Mouse (Mus musculus): Measurements from ENCODE around the gene Taf9b. TPM values are rescaled to one million over a fixed set of nuclear protein-coding genes. Genes with fewer than 3 reads are reported as not detected.
A peak's percentile ranks its signal among the peaks of the same experiment; 100 is the strongest.

Taf9b gene
- polyA plus RNA-seq, 2 experiments, result 3.3 to 8.1 TPM

DNA sequence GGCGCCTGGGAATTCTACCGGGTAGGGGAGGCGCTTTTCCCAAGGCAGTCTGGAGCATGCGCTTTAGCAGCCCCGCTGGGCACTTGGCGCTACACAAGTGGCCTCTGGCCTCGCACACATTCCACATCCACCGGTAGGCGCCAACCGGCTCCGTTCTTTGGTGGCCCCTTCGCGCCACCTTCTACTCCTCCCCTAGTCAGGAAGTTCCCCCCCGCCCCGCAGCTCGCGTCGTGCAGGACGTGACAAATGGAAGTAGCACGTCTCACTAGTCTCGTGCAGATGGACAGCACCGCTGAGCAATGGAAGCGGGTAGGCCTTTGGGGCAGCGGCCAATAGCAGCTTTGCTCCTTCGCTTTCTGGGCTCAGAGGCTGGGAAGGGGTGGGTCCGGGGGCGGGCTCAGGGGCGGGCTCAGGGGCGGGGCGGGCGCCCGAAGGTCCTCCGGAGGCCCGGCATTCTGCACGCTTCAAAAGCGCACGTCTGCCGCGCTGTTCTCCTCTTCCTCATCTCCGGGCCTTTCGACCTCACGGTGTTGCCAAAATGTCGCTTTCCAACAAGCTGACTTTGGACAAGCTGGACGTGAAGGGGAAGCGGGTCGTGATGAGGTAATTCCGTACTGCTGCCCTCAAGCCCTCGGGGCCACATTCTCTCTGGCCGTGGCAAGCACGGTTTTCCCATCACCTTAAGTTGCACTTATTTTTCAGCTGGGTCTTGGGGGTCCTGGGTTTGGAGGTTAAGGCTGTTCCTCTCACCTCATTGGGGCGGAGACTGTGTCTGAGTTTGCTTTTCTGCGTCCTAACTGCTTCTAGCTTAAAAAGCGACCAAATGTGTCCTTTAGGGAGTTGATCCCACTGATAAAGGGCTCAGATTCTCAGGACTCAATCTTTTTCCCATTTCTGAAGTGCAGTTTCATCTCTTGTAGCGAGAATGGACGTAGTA is 34.0 kb downstream of the Taf9b start, which contains the start of gene Pgk1:
TSS of gene Pgk1 (plus strand) at position 388 of the 937 bp plus-strand sequence.
- peak within 1 kb of the TSS; percentile 65 for H3K9ac ChIP-seq (replicated peaks)
- H3K4me3 ChIP-seq (ENCODE audit: insufficient read depth in 1 of 2, low read depth in 2 of 2, low read length in 2 of 2), result peak within 1 kb of the TSS; percentile 60 to 65
- no peaks in the 10 kb centered on the region for H3K9me3 ChIP-seq (ENCODE audit: control insufficient read depth, low read length)
- TF ChIP-seq CTCF (IDR thresholded peaks at IDR 0.05; ENCODE audit: low read depth) (peak; percentile 45; the same call in 1 of the 2 replicates), EP300 (IDR thresholded peaks at IDR 0.05; ENCODE audit: low read depth) (peak; percentile 31; the same call in 1 of the 2 replicates)
- H3K4me1 ChIP-seq (replicated peaks; ENCODE audit: control insufficient read depth in 2 of 2, insufficient read depth in 2 of 2, low read length in 1 of 2), result peaks cover 0 to 16% of the 10 kb centered on the region in 2 experiments; a peak in 2 of 4 replicates
- peak within 1 kb of the TSS; percentile 78 for H3K4me2 ChIP-seq (ENCODE audit: low read depth)
- H3K36me3 ChIP-seq (replicated peaks; ENCODE audit: control insufficient read depth, insufficient read depth, low read depth), result no peaks in the 10 kb centered on the region
- ATAC-seq (ENCODE audit: insufficient read depth) (peak; percentile 98), DNase-seq (ENCODE audit: low read depth in 3 of 3, low spot score in 3 of 3) (peak; percentile 89 to 91 (median 91))
- peak within 1 kb of the TSS; percentile 49 for H3K27ac ChIP-seq
- WGBS (ENCODE audit: insufficient replicate concordance), result 10% methylated on average over 36 of the region's 55 CpGs
- no peaks in the 10 kb centered on the region for H3K27me3 ChIP-seq (ENCODE audit: control insufficient read depth, insufficient read depth, low read length)

- 54% methylated on average over 5 of the region's 5 CpGs for WGBS (ENCODE audit: insufficient replicate concordance)
- Histone ChIP-seq H3K36me3 (replicated peaks; ENCODE audit: control insufficient read depth, insufficient read depth, low read depth) (no peaks in the 10 kb centered on the region), H3K4me1 (replicated peaks; ENCODE audit: control insufficient read depth in 2 of 2, insufficient read depth in 2 of 2, low read length in 1 of 2) (peaks cover 0 to 16% of the 10 kb centered on the region in 2 experiments; a peak in 2 of 4 replicates), H3K9ac (replicated peaks) (no peak overlapping the region), H3K4me3 (ENCODE audit: insufficient read depth in 1 of 2, low read depth in 2 of 2, low read length in 2 of 2) (no peak overlapping the region), H3K4me2 (ENCODE audit: low read depth) (peak overlapping the region; percentile 73; the same call in 1 of the 2 replicates), H3K27ac (no peak overlapping the region), H3K9me3 (ENCODE audit: control insufficient read depth, low read length) (no peaks in the 10 kb centered on the region), H3K27me3 (ENCODE audit: control insufficient read depth, insufficient read depth, low read length) (no peaks in the 10 kb centered on the region)
- DNase-seq (ENCODE audit: low read depth in 3 of 3, low spot score in 3 of 3) (no peak), ATAC-seq (ENCODE audit: insufficient read depth) (no peak)
- TF ChIP-seq EP300 (IDR thresholded peaks at IDR 0.05; ENCODE audit: low read depth) (no peak), CTCF (IDR thresholded peaks at IDR 0.05; ENCODE audit: low read depth) (no peak)
Measured at GRCm38 (mm10) chrX:106185706-106186105, 35.3 kb downstream of the Taf9b start.

DNA sequence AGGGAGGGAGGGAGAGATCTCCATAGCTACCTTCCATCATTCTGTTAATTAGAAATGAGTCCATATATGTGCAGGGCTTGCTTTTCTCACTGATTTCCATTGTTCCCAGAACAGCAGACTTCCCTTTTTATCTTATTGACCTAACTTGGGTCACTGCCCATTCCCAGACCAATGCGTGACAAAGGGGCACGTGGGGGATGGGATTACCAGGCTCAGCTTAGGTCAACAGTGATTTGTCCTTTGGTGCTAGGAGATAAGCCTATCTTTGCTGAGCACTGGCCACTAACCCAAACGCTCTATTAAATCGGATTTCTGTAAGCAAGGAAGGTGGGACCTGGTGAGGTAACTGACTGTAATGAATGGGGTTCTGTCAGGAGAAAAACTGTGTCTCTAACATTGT is 36.7 kb downstream of the Taf9b start:
- H3K4me3 ChIP-seq (ENCODE audit: insufficient read depth in 1 of 2, low read depth in 2 of 2, low read length in 2 of 2), result no peak overlapping the region
- no peaks in the 10 kb centered on the region for H3K36me3 ChIP-seq (replicated peaks; ENCODE audit: control insufficient read depth, insufficient read depth, low read depth)
- H3K9ac ChIP-seq (replicated peaks), result no peak overlapping the region
- H3K9me3 ChIP-seq (ENCODE audit: control insufficient read depth, low read length), result no peaks in the 10 kb centered on the region
- TF ChIP-seq CTCF (IDR thresholded peaks at IDR 0.05; ENCODE audit: low read depth) (no peak), EP300 (IDR thresholded peaks at IDR 0.05; ENCODE audit: low read depth) (no peak)
- WGBS (ENCODE audit: insufficient replicate concordance), result 22% methylated on average over 4 of the region's 4 CpGs
- no peak for ATAC-seq (ENCODE audit: insufficient read depth)
- H3K4me1 ChIP-seq (replicated peaks; ENCODE audit: control insufficient read depth in 2 of 2, insufficient read depth in 2 of 2, low read length in 1 of 2), result peaks cover 0 to 11% of the 10 kb centered on the region in 2 experiments; a peak in 2 of 4 replicates
- no peak overlapping the region for H3K4me2 ChIP-seq (ENCODE audit: low read depth)
- no peak for DNase-seq (ENCODE audit: low read depth in 3 of 3, low spot score in 3 of 3)
- no peaks in the 10 kb centered on the region; the same call in 1 of the 2 replicates for H3K27me3 ChIP-seq (ENCODE audit: control insufficient read depth, insufficient read depth, low read length)
- no peak overlapping the region for H3K27ac ChIP-seq

- Histone ChIP-seq H3K27me3 (ENCODE audit: control insufficient read depth, insufficient read depth, low read length) (no peaks in the 10 kb centered on the region; the same call in 1 of the 2 replicates), H3K4me1 (replicated peaks; ENCODE audit: control insufficient read depth in 2 of 2, insufficient read depth in 2 of 2, low read length in 1 of 2) (no peaks in the 10 kb centered on the region), H3K9me3 (ENCODE audit: control insufficient read depth, low read length) (no peaks in the 10 kb centered on the region), H3K4me3 (ENCODE audit: insufficient read depth in 1 of 2, low read depth in 2 of 2, low read length in 2 of 2) (no peak overlapping the region), H3K4me2 (ENCODE audit: low read depth) (no peak overlapping the region), H3K36me3 (replicated peaks; ENCODE audit: control insufficient read depth, insufficient read depth, low read depth) (no peaks in the 10 kb centered on the region), H3K27ac (no peak overlapping the region), H3K9ac (replicated peaks) (no peak overlapping the region)
- ATAC-seq (ENCODE audit: insufficient read depth) (no peak), DNase-seq (ENCODE audit: low read depth in 3 of 3, low spot score in 3 of 3) (no peak)
- TF ChIP-seq EP300 (IDR thresholded peaks at IDR 0.05; ENCODE audit: low read depth) (no peak), CTCF (IDR thresholded peaks at IDR 0.05; ENCODE audit: low read depth) (no peak)
- WGBS (ENCODE audit: insufficient replicate concordance), result 62% methylated on average over 9 of the region's 9 CpGs
Measured at GRCm38 (mm10) chrX:106176331-106176730, 44.6 kb downstream of the Taf9b start.

DNA sequence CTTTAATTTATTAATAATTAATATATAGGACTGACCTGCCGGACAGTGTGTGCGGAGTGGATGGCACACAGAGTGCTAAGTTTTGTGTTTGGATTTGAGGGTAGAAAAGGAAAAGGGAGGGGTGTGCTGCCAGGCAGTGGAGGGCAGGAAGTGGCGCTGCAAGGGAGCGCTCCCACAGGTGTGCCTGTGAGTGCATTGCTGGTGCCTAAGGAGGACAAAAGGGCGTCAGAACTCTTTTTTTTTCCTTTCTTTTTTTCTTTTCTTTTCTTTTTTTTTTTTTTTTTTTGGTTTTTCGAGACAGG is 49.2 kb downstream of the Taf9b start:
- ATAC-seq (ENCODE audit: insufficient read depth) (peak; percentile 26; the same call in 1 of the 2 replicates), DNase-seq (ENCODE audit: low read depth in 3 of 3, low spot score in 3 of 3) (no peak)
- H3K9me3 ChIP-seq (ENCODE audit: control insufficient read depth, low read length), result no peaks in the 10 kb centered on the region
- no peaks in the 10 kb centered on the region for H3K4me1 ChIP-seq (replicated peaks; ENCODE audit: control insufficient read depth in 2 of 2, insufficient read depth in 2 of 2, low read length in 1 of 2)
- no peaks in the 10 kb centered on the region for H3K36me3 ChIP-seq (replicated peaks; ENCODE audit: control insufficient read depth, insufficient read depth, low read depth)
- no peaks in the 10 kb centered on the region for H3K27me3 ChIP-seq (ENCODE audit: control insufficient read depth, insufficient read depth, low read length)
- 37% methylated on average over 5 of the region's 6 CpGs for WGBS (ENCODE audit: insufficient replicate concordance)
- H3K9ac ChIP-seq (replicated peaks), result no peak overlapping the region; the same call in 1 of the 2 replicates
- TF ChIP-seq CTCF (IDR thresholded peaks at IDR 0.05; ENCODE audit: low read depth), result no peak
- TF ChIP-seq EP300 (IDR thresholded peaks at IDR 0.05; ENCODE audit: low read depth), result no peak
- no peak overlapping the region for H3K27ac ChIP-seq
- peak overlapping the region; percentile 56 for H3K4me2 ChIP-seq (ENCODE audit: low read depth)
- peak overlapping the region in 1 of 2 experiments; percentile 32; a peak in 1 of 4 replicates for H3K4me3 ChIP-seq (ENCODE audit: insufficient read depth in 1 of 2, low read depth in 2 of 2, low read length in 2 of 2)

Data from liver, embryonic 14.5 days (tissue).